Mouse (Mus musculus) kidney, embryonic 16.5 days (tissue): ENCODE results near the gene Tmem273. TPM values are rescaled to one million over a fixed set of nuclear protein-coding genes. Genes with fewer than 3 reads are reported as not detected.

Experiments
- ATAC-seq: fragments of 200-750 bp; cut with Nextera tagmentation; 2 replicates; pipeline ENCODE4 v1.8.0; 2017; ENCODE audit warnings: moderate TSS enrichment; ENCODE audit not compliant: low FRiP score, low TSS enrichment
- H3K27ac ChIP-seq: fragments of 300-500 bp; sonication (generic); 2 replicates; pipeline ENCODE4 v1.5.1; 2014; ENCODE audit warnings: low read length
- H3K27me3 ChIP-seq: fragments of 300-500 bp; sonication (generic); 2 replicates; pipeline ENCODE4 v1.6.1; 2014; ENCODE audit warnings: low read length, control low read depth, mixed read lengths; ENCODE audit not compliant: insufficient read depth
- H3K36me3 ChIP-seq: fragments of 300-500 bp; sonication (generic); 2 replicates; pipeline ENCODE4 v1.6.1; 2014; ENCODE audit warnings: low read length, control low read depth, mixed read lengths; ENCODE audit not compliant: insufficient read depth
- H3K4me1 ChIP-seq: fragments of 300-500 bp; sonication (generic); 2 replicates; pipeline ENCODE4 v1.6.1; 2014; ENCODE audit warnings: low read length, control low read depth, mixed read lengths; ENCODE audit not compliant: insufficient read depth
- H3K4me2 ChIP-seq: fragments of 300-500 bp; sonication (generic); replicated peaks from 2 replicates; pipeline ENCODE4 v1.6.1; 2014; ENCODE audit warnings: low read depth, low read length
- H3K4me3 ChIP-seq: fragments of 300-500 bp; sonication (generic); 2 replicates; pipeline ENCODE4 v1.5.1; 2014; ENCODE audit warnings: mild to moderate bottlenecking, low read length
- H3K9ac ChIP-seq: fragments of 300-500 bp; sonication (generic); replicated peaks from 2 replicates; pipeline ENCODE4 v1.6.1; 2014; ENCODE audit warnings: low read length
- H3K9me3 ChIP-seq: fragments of 300-500 bp; sonication (generic); 2 replicates; pipeline ENCODE4 v1.6.1; 2016; ENCODE audit warnings: low read length, control low read depth
- WGBS: fragments of 180-500 bp; shearing (Covaris S2); extraction: QIAGEN DNeasy Blood & Tissue Kit; methylation state at CpG from one replicate; pipeline ENCODE4 v1.1.7; 2014; 5-methylcytosine and 5-hydroxymethylcytosine counted together
- polyA plus RNA-seq: library from polyadenylated mRNA; unstranded; fragments of >200 nt; fragmentation: Nextera tagmentation; extraction: Ambion mirVana; gene quantifications from 2 replicates; pipeline ENCODE4 v1.2.1, GENCODE M21; 2015

Gene Tmem273
- polyA plus RNA-seq, 1 experiment from 2014 or later, result 0.95 TPM

GRCm38 (mm10) chr14:32865331-32865730, 79.6 kb downstream of the Tmem273 start:
- H3K27ac ChIP-seq, result no peak overlapping the region
- no peak for ATAC-seq
- H3K27me3 ChIP-seq, result no peaks in the 10 kb centered on the region
- H3K4me3 ChIP-seq, result no peak overlapping the region
- peaks cover 5% of the 10 kb centered on the region; the same call in 1 of the 2 replicates for H3K36me3 ChIP-seq
- H3K9ac ChIP-seq, result no peak overlapping the region
- no peaks in the 10 kb centered on the region for H3K9me3 ChIP-seq
- peaks cover 15% of the 10 kb centered on the region for H3K4me1 ChIP-seq
- H3K4me2 ChIP-seq, result no peak overlapping the region
- 64% methylated on average over 3 of the region's 3 CpGs for WGBS

Other genes with a start within 250 kb of the Tmem273 start
- 0.06 and 0.08 TPM in 2 replicates for gene Prrxl1, start 186.6 kb upstream of the Tmem273 start, polyA plus RNA-seq
- 0.14 and 0.23 TPM in 2 replicates for gene 3425401B19Rik, start 100.7 kb upstream of the Tmem273 start, polyA plus RNA-seq
- gene Fam170b, start 48.0 kb downstream of the Tmem273 start, polyA plus RNA-seq, result 0.10 and 0.15 TPM in 2 replicates
- gene Vstm4, start 70.8 kb downstream of the Tmem273 start, polyA plus RNA-seq, result 45.7 and 51.8 TPM in 2 replicates
- gene Lrrc18, start 205.4 kb downstream of the Tmem273 start, polyA plus RNA-seq, result 0.29 and 0.95 TPM in 2 replicates